Comparison of ENCODE assay signal across 25 mouse cellular contexts in genomic region chr11:85737893-85738292, GRCm38 (mm10).
DNase-seq lines count a peak whose midpoint lies in the region; ATAC-seq and TF ChIP-seq lines count a peak whose summit lies in the region.
"Had no signal": no experiment of that assay in that cellular context is flagged by ENCODE, and none has a peak within 500 bp of the region (broad histone marks: within the 10 kb centered on the region; RNA-seq: fewer than 3 reads in every experiment).

No protein-coding gene starts in this region.

- H3K79me3 ChIP-seq in C2C12 (ENCODE audit: low read depth): no peaks in the 10 kb centered on the region

- H3ac ChIP-seq in C2C12 (ENCODE audit: control insufficient read depth, insufficient read length, low read depth): no peak overlapping the region

- DNase-seq in embryonic facial prominence, embryonic 11.5 days (ENCODE audit: low spot score): peak; percentile 21
- DNase-seq in embryonic facial prominence, embryonic 10.5 days (ENCODE audit: low spot score): no peak
- DNase-seq in kidney, adult 2 months: no peak
- DNase-seq in limb, embryonic 11.5 days (ENCODE audit: low spot score): no peak
- DNase-seq in urinary bladder, postnatal 10 days (ENCODE audit: low spot score): no peak
- no peak for DNase-seq in thymus, postnatal 14 days
- DNase-seq: adrenal gland, postnatal 25 days; cerebellum, adult 11 months; gastrocnemius, postnatal 25 days; heart, adult 2 months; heart, postnatal 14 days; liver, embryonic 13.5 days; lung, postnatal 36 days; right cerebral cortex, adult 18-20 months; thymus, adult 18-20 months had no signal

- TF ChIP-seq POLR2A in kidney, adult 2 months (IDR thresholded peaks at IDR 0.05; ENCODE audit: low read depth, low read length): no peak

- no peak overlapping the region for H3K4me3 ChIP-seq in embryonic facial prominence, embryonic 11.5 days (ENCODE audit: low read depth, low read length)
- no peak overlapping the region for H3K4me3 ChIP-seq in embryonic facial prominence, embryonic 10.5 days
- H3K4me3 ChIP-seq in kidney, embryonic 15.5 days (replicated peaks): no peak overlapping the region
- no peak overlapping the region for H3K4me3 ChIP-seq in kidney, adult 2 months (ENCODE audit: insufficient read depth, low read depth, low read length)
- H3K4me3 ChIP-seq in C2C12 (ENCODE audit: insufficient read depth, poor library complexity, severe bottlenecking): no peak overlapping the region
- no peak overlapping the region for H3K4me3 ChIP-seq in limb, embryonic 11.5 days (ENCODE audit: low read depth, low read length)
- H3K4me3 ChIP-seq: erythroblast, embryonic 14.5 days; forebrain, embryonic 13.5 days; heart, adult 2 months; hindbrain, embryonic 13.5 days; left cerebral cortex, adult 2 months; limb, embryonic 13.5 days; liver, embryonic 13.5 days; neural tube, embryonic 12.5 days had no signal

- no peaks in the 10 kb centered on the region for H3K79me2 ChIP-seq in C2C12 (ENCODE audit: control insufficient read depth, insufficient read depth)

- no peak for ATAC-seq in embryonic facial prominence, embryonic 11.5 days (replicated peaks; ENCODE audit: insufficient number of reproducible peaks, low FRiP score, low TSS enrichment, low read depth)
- ATAC-seq in kidney, embryonic 15.5 days (replicated peaks; ENCODE audit: low FRiP score): 0 out of 2 replicates have a peak, but pooled peaks have one; percentile 17
- ATAC-seq in limb, embryonic 11.5 days (ENCODE audit: insufficient number of reproducible peaks, low FRiP score, low TSS enrichment, low read depth): no peak
- ATAC-seq: forebrain, embryonic 13.5 days; inflammation-experienced regulatory T-cells, adult 6 months had no signal

- H3K36me3 ChIP-seq in embryonic facial prominence, embryonic 11.5 days (replicated peaks; ENCODE audit: control insufficient read depth, insufficient read depth, low read depth, low read length): no peaks in the 10 kb centered on the region
- no peaks in the 10 kb centered on the region for H3K36me3 ChIP-seq in embryonic facial prominence, embryonic 10.5 days (replicated peaks)
- no peaks in the 10 kb centered on the region for H3K36me3 ChIP-seq in kidney, embryonic 15.5 days
- no peaks in the 10 kb centered on the region for H3K36me3 ChIP-seq in kidney, adult 2 months (ENCODE audit: control insufficient read depth, insufficient read depth, low read length)
- H3K36me3 ChIP-seq in C2C12 (ENCODE audit: control insufficient read depth, insufficient read depth): no peaks in the 10 kb centered on the region
- no peaks in the 10 kb centered on the region for H3K36me3 ChIP-seq in limb, embryonic 11.5 days (ENCODE audit: control insufficient read depth, insufficient read depth, low read length)
- H3K36me3 ChIP-seq: G1E; hindbrain, embryonic 13.5 days; limb, embryonic 13.5 days; liver, embryonic 13.5 days; neural tube, embryonic 12.5 days had no signal

- WGBS in embryonic facial prominence, embryonic 11.5 days: 22% methylated on average over 3 of the region's 3 CpGs
- 33% methylated on average over 3 of the region's 3 CpGs for WGBS in embryonic facial prominence, embryonic 10.5 days
- WGBS in kidney, embryonic 15.5 days: 43% methylated on average over 3 of the region's 3 CpGs
- 80% methylated on average over 3 of the region's 3 CpGs for WGBS in kidney, adult 2 months
- 7% methylated on average over 3 of the region's 3 CpGs for WGBS in limb, embryonic 11.5 days

- no peak overlapping the region for H3K4me2 ChIP-seq in embryonic facial prominence, embryonic 11.5 days (ENCODE audit: low read depth, low read length)
- no peak overlapping the region for H3K4me2 ChIP-seq in kidney, embryonic 15.5 days
- no peak overlapping the region for H3K4me2 ChIP-seq in limb, embryonic 11.5 days (ENCODE audit: low read depth, severe bottlenecking)
- H3K4me2 ChIP-seq: forebrain, embryonic 13.5 days; hindbrain, embryonic 13.5 days; limb, embryonic 13.5 days; liver, embryonic 13.5 days; neural tube, embryonic 12.5 days had no signal

- no peaks in the 10 kb centered on the region for H3K27me3 ChIP-seq in embryonic facial prominence, embryonic 11.5 days (ENCODE audit: control insufficient read depth, insufficient read depth, low read length)
- peaks cover 69% of the 10 kb centered on the region for H3K27me3 ChIP-seq in embryonic facial prominence, embryonic 10.5 days (replicated peaks; ENCODE audit: low read depth, poor library complexity, severe bottlenecking)
- H3K27me3 ChIP-seq in kidney, embryonic 15.5 days: no peaks in the 10 kb centered on the region
- H3K27me3 ChIP-seq in kidney, adult 2 months (replicated peaks; ENCODE audit: control insufficient read depth, insufficient read depth, low read length): no peaks in the 10 kb centered on the region
- H3K27me3 ChIP-seq in C2C12 (ENCODE audit: control insufficient read depth, insufficient read depth, insufficient read length): no peaks in the 10 kb centered on the region
- H3K27me3 ChIP-seq in limb, embryonic 11.5 days (ENCODE audit: control insufficient read depth, insufficient read depth, low read length): peaks cover 3% of the 10 kb centered on the region; the same call in 1 of the 2 replicates
- H3K27me3 ChIP-seq: neural tube, embryonic 12.5 days had no signal

- no peaks in the 10 kb centered on the region for H3K9me3 ChIP-seq in embryonic facial prominence, embryonic 11.5 days (replicated peaks; ENCODE audit: control insufficient read depth, low read length)
- H3K9me3 ChIP-seq in embryonic facial prominence, embryonic 10.5 days: no peaks in the 10 kb centered on the region
- no peaks in the 10 kb centered on the region for H3K9me3 ChIP-seq in kidney, embryonic 15.5 days (replicated peaks)
- no peaks in the 10 kb centered on the region for H3K9me3 ChIP-seq in limb, embryonic 11.5 days (ENCODE audit: control insufficient read depth, low read length)
- H3K9me3 ChIP-seq: forebrain, embryonic 13.5 days; G1E; hindbrain, embryonic 13.5 days; limb, embryonic 13.5 days; liver, embryonic 13.5 days; neural tube, embryonic 12.5 days had no signal

- TF ChIP-seq CTCF in kidney, adult 2 months (conservative IDR thresholded peaks at IDR 0.05; ENCODE audit: insufficient read depth, insufficient read length, low read depth, low read length): no peak
- no peak for TF ChIP-seq CTCF in C2C12 (IDR thresholded peaks at IDR 0.05; ENCODE audit: control insufficient read depth, insufficient read depth, insufficient read length)

- H3K27ac ChIP-seq in embryonic facial prominence, embryonic 11.5 days (replicated peaks; ENCODE audit: low read depth, low read length): no peak overlapping the region
- no peak overlapping the region for H3K27ac ChIP-seq in embryonic facial prominence, embryonic 10.5 days (replicated peaks)
- H3K27ac ChIP-seq in kidney, embryonic 15.5 days: peak overlapping the region; percentile 67
- no peak overlapping the region for H3K27ac ChIP-seq in kidney, adult 2 months (ENCODE audit: insufficient read depth, low read depth, low read length)
- 0 out of 2 replicates have a peak overlapping the region, but pooled peaks have one; percentile 16 for H3K27ac ChIP-seq in limb, embryonic 11.5 days (replicated peaks; ENCODE audit: low read depth, low read length)
- H3K27ac ChIP-seq: forebrain, embryonic 13.5 days; heart, adult 2 months; hindbrain, embryonic 13.5 days; left cerebral cortex, adult 2 months; liver, embryonic 13.5 days; neural tube, embryonic 12.5 days had no signal

- H3K4me1 ChIP-seq in embryonic facial prominence, embryonic 11.5 days (ENCODE audit: control insufficient read depth, insufficient read depth, low read length): peaks cover 6% of the 10 kb centered on the region
- peaks cover 75% of the 10 kb centered on the region for H3K4me1 ChIP-seq in embryonic facial prominence, embryonic 10.5 days
- H3K4me1 ChIP-seq in kidney, embryonic 15.5 days: peaks cover 64% of the 10 kb centered on the region
- H3K4me1 ChIP-seq in kidney, adult 2 months (ENCODE audit: control insufficient read depth, insufficient read depth, low read length): no peaks in the 10 kb centered on the region
- peaks cover 62% of the 10 kb centered on the region for H3K4me1 ChIP-seq in limb, embryonic 11.5 days (ENCODE audit: control insufficient read depth, insufficient read depth, low read length)

- H3K9ac ChIP-seq in embryonic facial prominence, embryonic 11.5 days (replicated peaks; ENCODE audit: low read length): no peak overlapping the region
- no peak overlapping the region for H3K9ac ChIP-seq in kidney, embryonic 15.5 days
- no peak overlapping the region for H3K9ac ChIP-seq in limb, embryonic 11.5 days (ENCODE audit: low read length)
- H3K9ac ChIP-seq: forebrain, embryonic 13.5 days; hindbrain, embryonic 13.5 days; limb, embryonic 13.5 days; liver, embryonic 13.5 days; neural tube, embryonic 12.5 days had no signal

TF ChIP-seq in C2C12, 6 proteins besides CTCF, POLR2A, EP300 and RAD21:
- TF ChIP-seq MYOD1 (IDR thresholded peaks at IDR 0.05; ENCODE audit: control insufficient read depth, insufficient read length, low read depth) (peak; percentile 77), MAX (IDR thresholded peaks at IDR 0.05) (no peak), MYOG (IDR thresholded peaks at IDR 0.05; ENCODE audit: control insufficient read depth, extremely low read depth, insufficient read length) (no peak)

Comparison
In these comparisons a context has a peak if more than half of its experiments do, and no peak if none do; other contexts are left out.
1. H3K27ac ChIP-seq: peak in kidney, embryonic 15.5 days (single experiment) and limb, embryonic 11.5 days (single experiment); none in embryonic facial prominence, embryonic 11.5 days (single experiment), embryonic facial prominence, embryonic 10.5 days (single experiment) and kidney, adult 2 months (single experiment).